Mouse (Mus musculus): ENCODE data around the gene Olfr1349. TPM values are rescaled to one million over a fixed set of nuclear protein-coding genes. Genes with fewer than 3 reads are reported as not detected.

Gene Olfr1349
- not detected for polyA plus RNA-seq (2012; fragmentation: generic; extraction: Trizol)
- long read RNA-seq, experiment 1: 0 reads
- long read RNA-seq, experiment 2: 0 reads

DNA sequence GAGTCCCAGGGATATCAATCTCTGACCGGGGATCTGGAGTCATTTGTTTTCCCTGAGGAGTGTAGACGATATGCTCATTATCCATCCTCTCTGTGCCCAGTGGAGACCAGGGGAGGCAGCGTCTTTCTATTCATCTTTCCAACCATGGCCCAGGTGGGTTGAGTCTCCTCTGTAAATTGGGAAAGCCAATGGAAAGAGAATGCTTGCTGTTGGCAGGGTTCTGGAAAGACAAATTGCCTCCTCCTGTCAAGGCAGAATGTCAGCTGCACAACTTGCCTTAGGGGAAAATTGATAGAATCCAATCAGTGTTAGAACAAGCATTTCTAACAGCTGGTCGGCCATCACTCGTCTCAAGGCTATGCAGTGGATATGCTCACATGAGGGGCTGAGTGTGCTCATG lies at the start of gene Olfr1349:
TSS of gene Olfr1349 (minus strand) at position 101 of the 400 bp plus-strand sequence.
- H3K79me2 ChIP-seq (ENCODE audit: control insufficient read depth, insufficient read depth): no peaks in the 10 kb centered on the region
- no peak within 1 kb of the TSS for H3ac ChIP-seq (ENCODE audit: control insufficient read depth, insufficient read length, low read depth)
- no peak for TF ChIP-seq FOSL1 (IDR thresholded peaks at IDR 0.05; ENCODE audit: insufficient read depth, low read length, poor library complexity, severe bottlenecking)
- TF ChIP-seq MYOG (IDR thresholded peaks at IDR 0.05; ENCODE audit: control insufficient read depth, extremely low read depth, insufficient read length): no peak
- no peaks in the 10 kb centered on the region for H3K27me3 ChIP-seq (ENCODE audit: control insufficient read depth, insufficient read depth, insufficient read length)
- H3K4me3 ChIP-seq (ENCODE audit: insufficient read depth, poor library complexity, severe bottlenecking): no peak within 1 kb of the TSS
- no peaks in the 10 kb centered on the region for H3K36me3 ChIP-seq (ENCODE audit: control insufficient read depth, insufficient read depth)
- no peaks in the 10 kb centered on the region for H3K79me3 ChIP-seq (ENCODE audit: low read depth)

DNA sequence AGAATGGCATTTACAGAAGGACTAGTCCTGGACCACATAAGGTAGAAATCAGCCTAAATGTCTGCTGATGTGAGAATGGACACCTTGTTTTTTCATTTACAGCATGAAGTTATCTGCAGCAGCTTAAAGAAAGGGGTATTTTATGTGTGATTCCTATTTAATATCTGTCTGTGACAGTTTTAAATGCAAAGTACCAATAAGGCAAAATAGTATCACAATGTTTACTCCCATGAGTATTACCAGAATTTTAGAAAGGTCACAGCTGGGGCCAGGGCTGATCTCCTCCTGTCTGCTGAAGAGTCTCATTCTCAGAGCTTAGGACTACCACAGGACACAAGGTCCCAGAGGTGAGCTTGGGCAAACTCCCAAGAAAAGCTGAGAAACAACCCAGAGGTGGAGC lies 41.8 kb upstream of the Olfr1349 start, which contains the start of gene Olfr1350:
TSS of gene Olfr1350 (plus strand) at position 301 of the 400 bp plus-strand sequence.
- no peaks in the 10 kb centered on the region for H3K79me3 ChIP-seq (ENCODE audit: low read depth)
- H3K4me3 ChIP-seq (ENCODE audit: insufficient read depth, poor library complexity, severe bottlenecking): no peak within 1 kb of the TSS
- H3K79me2 ChIP-seq (ENCODE audit: control insufficient read depth, insufficient read depth): no peaks in the 10 kb centered on the region
- no peak within 1 kb of the TSS for H3ac ChIP-seq (ENCODE audit: control insufficient read depth, insufficient read length, low read depth)
- no peaks in the 10 kb centered on the region for H3K36me3 ChIP-seq (ENCODE audit: control insufficient read depth, insufficient read depth)
- no peaks in the 10 kb centered on the region for H3K27me3 ChIP-seq (ENCODE audit: control insufficient read depth, insufficient read depth, insufficient read length)
- TF ChIP-seq USF1 (IDR thresholded peaks at IDR 0.05; ENCODE audit: low read depth): no peak
- TF ChIP-seq CEBPB (IDR thresholded peaks at IDR 0.05; ENCODE audit: low read depth): no peak
- TF ChIP-seq MAX (IDR thresholded peaks at IDR 0.05): no peak
- TF ChIP-seq MYOD1 (IDR thresholded peaks at IDR 0.05; ENCODE audit: control insufficient read depth, insufficient read length, low read depth): no peak
- TF ChIP-seq CTCF (IDR thresholded peaks at IDR 0.05; ENCODE audit: control insufficient read depth, insufficient read depth, insufficient read length): no peak
- TF ChIP-seq MYOG (IDR thresholded peaks at IDR 0.05; ENCODE audit: control insufficient read depth, extremely low read depth, insufficient read length): no peak
- no peak for TF ChIP-seq FOSL1 (IDR thresholded peaks at IDR 0.05; ENCODE audit: insufficient read depth, low read length, poor library complexity, severe bottlenecking)

GRCm38 (mm10) chr7:6526141-6526540 lies 3.4 kb upstream of the Olfr1349 start:
- H3K27me3 ChIP-seq (ENCODE audit: control insufficient read depth, insufficient read depth, insufficient read length): no peaks in the 10 kb centered on the region
- H3K36me3 ChIP-seq (ENCODE audit: control insufficient read depth, insufficient read depth): no peaks in the 10 kb centered on the region
- no peaks in the 10 kb centered on the region for H3K79me2 ChIP-seq (ENCODE audit: control insufficient read depth, insufficient read depth)
- H3K4me3 ChIP-seq (ENCODE audit: insufficient read depth, poor library complexity, severe bottlenecking): no peak overlapping the region
- H3K79me3 ChIP-seq (ENCODE audit: low read depth): no peaks in the 10 kb centered on the region
- no peak for TF ChIP-seq MAX (IDR thresholded peaks at IDR 0.05)
- no peak for TF ChIP-seq CEBPB (IDR thresholded peaks at IDR 0.05; ENCODE audit: low read depth)
- no peak for TF ChIP-seq MYOG (IDR thresholded peaks at IDR 0.05; ENCODE audit: control insufficient read depth, extremely low read depth, insufficient read length)
- TF ChIP-seq USF1 (IDR thresholded peaks at IDR 0.05; ENCODE audit: low read depth): no peak
- no peak for TF ChIP-seq MYOD1 (IDR thresholded peaks at IDR 0.05; ENCODE audit: control insufficient read depth, insufficient read length, low read depth)
- TF ChIP-seq FOSL1 (IDR thresholded peaks at IDR 0.05; ENCODE audit: insufficient read depth, low read length, poor library complexity, severe bottlenecking): no peak
- TF ChIP-seq CTCF (IDR thresholded peaks at IDR 0.05; ENCODE audit: control insufficient read depth, insufficient read depth, insufficient read length): no peak
- H3ac ChIP-seq (ENCODE audit: control insufficient read depth, insufficient read length, low read depth): no peak overlapping the region

GRCm38 (mm10) chr7:6525001-6525400 lies 2.3 kb upstream of the Olfr1349 start:
- Histone ChIP-seq H3K27me3 (ENCODE audit: control insufficient read depth, insufficient read depth, insufficient read length) (no peaks in the 10 kb centered on the region), H3K79me2 (ENCODE audit: control insufficient read depth, insufficient read depth) (no peaks in the 10 kb centered on the region), H3K36me3 (ENCODE audit: control insufficient read depth, insufficient read depth) (no peaks in the 10 kb centered on the region), H3K79me3 (ENCODE audit: low read depth) (no peaks in the 10 kb centered on the region), H3K4me3 (ENCODE audit: insufficient read depth, poor library complexity, severe bottlenecking) (no peak overlapping the region), H3ac (ENCODE audit: control insufficient read depth, insufficient read length, low read depth) (no peak overlapping the region)
- TF ChIP-seq CTCF (IDR thresholded peaks at IDR 0.05; ENCODE audit: control insufficient read depth, insufficient read depth, insufficient read length) (no peak), MAX (IDR thresholded peaks at IDR 0.05) (no peak), USF1 (IDR thresholded peaks at IDR 0.05; ENCODE audit: low read depth) (no peak), MYOD1 (IDR thresholded peaks at IDR 0.05; ENCODE audit: control insufficient read depth, insufficient read length, low read depth) (no peak), FOSL1 (IDR thresholded peaks at IDR 0.05; ENCODE audit: insufficient read depth, low read length, poor library complexity, severe bottlenecking) (no peak), MYOG (IDR thresholded peaks at IDR 0.05; ENCODE audit: control insufficient read depth, extremely low read depth, insufficient read length) (no peak), CEBPB (IDR thresholded peaks at IDR 0.05; ENCODE audit: low read depth) (no peak)

GRCm38 (mm10) chr7:6521666-6522065 lies 1.1 kb downstream of the Olfr1349 start:
- no peaks in the 10 kb centered on the region for H3K79me3 ChIP-seq (ENCODE audit: low read depth)
- no peaks in the 10 kb centered on the region for H3K79me2 ChIP-seq (ENCODE audit: control insufficient read depth, insufficient read depth)
- no peak overlapping the region for H3ac ChIP-seq (ENCODE audit: control insufficient read depth, insufficient read length, low read depth)
- no peak overlapping the region for H3K4me3 ChIP-seq (ENCODE audit: insufficient read depth, poor library complexity, severe bottlenecking)
- TF ChIP-seq MYOG (IDR thresholded peaks at IDR 0.05; ENCODE audit: control insufficient read depth, extremely low read depth, insufficient read length) (no peak), CEBPB (IDR thresholded peaks at IDR 0.05; ENCODE audit: low read depth) (no peak), MAX (IDR thresholded peaks at IDR 0.05) (no peak), USF1 (IDR thresholded peaks at IDR 0.05; ENCODE audit: low read depth) (no peak), MYOD1 (IDR thresholded peaks at IDR 0.05; ENCODE audit: control insufficient read depth, insufficient read length, low read depth) (no peak), CTCF (IDR thresholded peaks at IDR 0.05; ENCODE audit: control insufficient read depth, insufficient read depth, insufficient read length) (no peak), FOSL1 (IDR thresholded peaks at IDR 0.05; ENCODE audit: insufficient read depth, low read length, poor library complexity, severe bottlenecking) (no peak)
- H3K36me3 ChIP-seq (ENCODE audit: control insufficient read depth, insufficient read depth): no peaks in the 10 kb centered on the region
- H3K27me3 ChIP-seq (ENCODE audit: control insufficient read depth, insufficient read depth, insufficient read length): no peaks in the 10 kb centered on the region

GRCm38 (mm10) chr7:6508648-6509047 lies 14.1 kb downstream of the Olfr1349 start, which contains the start of gene Olfr1348:
Olfr1348 (minus strand) TSS chr7:6508748.
- Histone ChIP-seq H3ac (ENCODE audit: control insufficient read depth, insufficient read length, low read depth) (no peak within 1 kb of the TSS), H3K27me3 (ENCODE audit: control insufficient read depth, insufficient read depth, insufficient read length) (no peaks in the 10 kb centered on the region), H3K4me3 (ENCODE audit: insufficient read depth, poor library complexity, severe bottlenecking) (no peak within 1 kb of the TSS), H3K79me2 (ENCODE audit: control insufficient read depth, insufficient read depth) (no peaks in the 10 kb centered on the region), H3K79me3 (ENCODE audit: low read depth) (no peaks in the 10 kb centered on the region), H3K36me3 (ENCODE audit: control insufficient read depth, insufficient read depth) (no peaks in the 10 kb centered on the region)
- TF ChIP-seq CTCF (IDR thresholded peaks at IDR 0.05; ENCODE audit: control insufficient read depth, insufficient read depth, insufficient read length) (no peak), USF1 (IDR thresholded peaks at IDR 0.05; ENCODE audit: low read depth) (no peak), FOSL1 (IDR thresholded peaks at IDR 0.05; ENCODE audit: insufficient read depth, low read length, poor library complexity, severe bottlenecking) (no peak), MYOD1 (IDR thresholded peaks at IDR 0.05; ENCODE audit: control insufficient read depth, insufficient read length, low read depth) (no peak), MAX (IDR thresholded peaks at IDR 0.05) (no peak), MYOG (IDR thresholded peaks at IDR 0.05; ENCODE audit: control insufficient read depth, extremely low read depth, insufficient read length) (no peak), CEBPB (IDR thresholded peaks at IDR 0.05; ENCODE audit: low read depth) (no peak)
